Mouse (Mus musculus): ENCODE results near the gene Kcns1. TPM values are rescaled to one million over a fixed set of nuclear protein-coding genes. Genes with fewer than 3 reads are reported as not detected.

Gene Kcns1
- polyA plus RNA-seq, 1 experiment from 2014 or later, result not detected

DNA sequence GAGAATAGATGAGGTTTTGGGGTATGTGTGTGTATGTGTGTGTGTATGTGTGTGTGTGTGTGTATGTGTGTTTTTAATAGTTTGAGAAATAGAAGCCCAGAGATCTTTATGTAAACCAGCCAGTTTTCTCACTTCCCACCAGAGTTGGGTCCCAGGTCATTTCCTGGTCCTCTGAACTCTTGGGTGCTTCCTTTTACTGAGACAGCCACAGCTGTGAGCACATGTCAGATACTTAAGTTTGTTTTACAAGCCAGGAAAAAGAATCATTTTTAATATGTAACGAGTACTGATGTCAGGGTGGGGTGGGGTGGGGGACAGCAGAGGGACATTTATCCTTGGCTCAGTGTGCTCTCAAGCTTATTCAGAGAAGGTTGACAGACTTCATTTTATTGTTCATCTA is 35.5 kb downstream of the Kcns1 start:
- 96% methylated on average over 1 of the region's 1 CpGs for WGBS
- Histone ChIP-seq H3K4me3 (no peak overlapping the region), H3K9me3 (replicated peaks) (no peaks in the 10 kb centered on the region), H3K36me3 (peaks cover 29% of the 10 kb centered on the region), H3K27ac (replicated peaks) (no peak overlapping the region), H3K27me3 (ENCODE audit: low read depth, poor library complexity, severe bottlenecking) (no peaks in the 10 kb centered on the region), H3K4me1 (0 out of 2 replicates have a peak, but pooled peaks cover 9% of the 10 kb centered on the region)
- no peak for DNase-seq (ENCODE audit: low spot score)

DNA sequence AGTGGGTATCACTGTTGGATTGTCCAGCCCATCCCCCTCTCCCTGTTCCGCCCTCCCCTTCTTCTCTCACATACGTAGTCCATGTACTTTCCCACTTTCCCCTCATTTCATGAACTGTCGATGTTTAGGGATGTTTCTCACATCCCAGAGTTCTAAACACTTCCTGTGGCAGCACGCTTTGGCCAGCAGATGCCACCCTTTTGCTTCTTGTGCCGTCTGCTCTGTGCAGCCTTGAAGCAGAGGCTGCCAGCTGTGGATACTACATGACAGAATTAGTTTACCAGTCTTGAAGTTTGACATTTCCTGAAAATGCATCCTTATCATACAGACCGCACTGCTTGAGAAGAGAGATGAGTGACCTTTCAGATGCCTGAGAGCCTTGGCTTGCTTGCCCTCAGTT is 36.4 kb downstream of the Kcns1 start:
- Histone ChIP-seq H3K27ac (replicated peaks) (no peak overlapping the region), H3K27me3 (ENCODE audit: low read depth, poor library complexity, severe bottlenecking) (no peaks in the 10 kb centered on the region), H3K4me3 (no peak overlapping the region), H3K36me3 (peaks cover 22% of the 10 kb centered on the region), H3K9me3 (replicated peaks) (no peaks in the 10 kb centered on the region), H3K4me1 (0 out of 2 replicates have a peak, but pooled peaks cover 9% of the 10 kb centered on the region)
- WGBS, result 73% methylated on average over 6 of the region's 6 CpGs
- no peak for DNase-seq (ENCODE audit: low spot score)

- no peaks in the 10 kb centered on the region for H3K9me3 ChIP-seq (replicated peaks)
- no peaks in the 10 kb centered on the region for H3K27me3 ChIP-seq (ENCODE audit: low read depth, poor library complexity, severe bottlenecking)
- H3K4me1 ChIP-seq, result 0 out of 2 replicates have a peak, but pooled peaks cover 9% of the 10 kb centered on the region
- H3K36me3 ChIP-seq, result peaks cover 28% of the 10 kb centered on the region
- H3K27ac ChIP-seq (replicated peaks), result no peak overlapping the region
- 85% methylated on average over 1 of the region's 1 CpGs for WGBS
- no peak overlapping the region for H3K4me3 ChIP-seq
- DNase-seq (ENCODE audit: low spot score), result no peak
Measured at GRCm38 (mm10) chr2:164131586-164131985, 39.3 kb downstream of the Kcns1 start.

DNA sequence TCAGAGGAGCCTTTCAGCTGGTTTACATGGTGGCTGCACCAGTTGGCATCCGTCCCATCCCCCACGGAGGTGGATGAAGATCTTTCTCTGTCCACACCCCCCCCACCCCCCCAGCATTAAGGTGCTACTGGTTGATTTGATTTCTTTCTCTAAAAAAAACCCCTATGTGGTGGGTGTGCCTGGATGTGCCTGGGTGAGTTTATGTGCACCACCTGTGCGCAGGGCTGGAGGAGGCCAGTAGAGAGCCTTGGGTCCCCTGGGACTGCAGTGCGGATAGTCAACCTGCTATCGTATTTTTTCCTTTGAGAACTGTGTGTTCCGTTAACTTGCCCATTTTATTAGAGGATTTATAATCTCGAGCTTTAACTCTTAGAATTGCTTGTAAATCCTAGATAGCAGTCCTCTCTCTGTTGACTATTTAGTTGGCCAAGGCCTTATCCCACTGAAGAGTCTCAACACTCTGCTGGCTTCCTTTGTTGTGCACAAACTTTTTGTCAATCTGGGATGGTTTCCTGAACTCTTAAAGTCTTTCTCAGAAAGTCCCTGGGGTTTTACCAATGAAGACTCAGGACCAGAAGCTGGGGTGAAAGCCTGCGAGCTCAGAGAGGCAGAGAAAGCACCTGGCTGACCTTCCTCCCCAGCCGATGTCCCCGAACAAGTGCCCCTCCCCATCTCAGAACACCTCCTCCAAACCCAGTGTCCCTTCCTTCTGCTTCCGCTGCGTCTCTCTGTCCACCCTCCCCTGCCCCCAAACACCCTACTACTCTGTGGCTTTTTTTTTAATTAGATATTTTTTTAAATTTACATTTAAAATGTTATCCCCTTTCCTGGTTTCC is 42.1 kb downstream of the Kcns1 start:
- no peak overlapping the region for H3K4me3 ChIP-seq
- peaks cover 37% of the 10 kb centered on the region for H3K36me3 ChIP-seq
- H3K27me3 ChIP-seq (ENCODE audit: low read depth, poor library complexity, severe bottlenecking), result no peaks in the 10 kb centered on the region
- no peak overlapping the region for H3K27ac ChIP-seq (replicated peaks)
- no peak for DNase-seq (ENCODE audit: low spot score)
- WGBS, result 95% methylated on average over 12 of the region's 12 CpGs
- 0 out of 2 replicates have a peak, but pooled peaks cover 3% of the 10 kb centered on the region for H3K4me1 ChIP-seq
- H3K9me3 ChIP-seq (replicated peaks), result no peaks in the 10 kb centered on the region

DNA sequence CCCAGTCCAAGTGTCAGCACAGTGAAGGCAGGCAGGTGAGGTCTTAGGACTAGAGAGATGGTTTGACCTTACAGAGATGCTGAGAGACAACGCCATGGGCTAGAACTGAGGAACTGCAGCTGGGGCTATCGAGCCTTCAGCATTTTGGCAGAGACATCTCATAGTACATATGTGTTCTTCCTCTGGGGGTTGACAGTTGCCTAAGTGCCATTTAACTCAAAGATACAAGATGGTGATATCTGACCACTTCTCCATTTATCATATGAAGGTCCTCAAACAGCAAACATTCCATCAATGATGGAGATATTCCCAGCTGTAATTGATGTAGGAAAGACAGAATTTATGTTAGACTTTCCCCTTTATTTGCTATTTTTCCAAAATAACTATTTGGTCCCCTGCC is 43.6 kb downstream of the Kcns1 start:
- Histone ChIP-seq H3K27ac (replicated peaks) (no peak overlapping the region), H3K4me1 (no peaks in the 10 kb centered on the region), H3K36me3 (peaks cover 43% of the 10 kb centered on the region), H3K4me3 (no peak overlapping the region), H3K27me3 (ENCODE audit: low read depth, poor library complexity, severe bottlenecking) (no peaks in the 10 kb centered on the region), H3K9me3 (replicated peaks) (no peaks in the 10 kb centered on the region)
- DNase-seq (ENCODE audit: low spot score), result no peak
- 94% methylated on average over 2 of the region's 2 CpGs for WGBS

DNA sequence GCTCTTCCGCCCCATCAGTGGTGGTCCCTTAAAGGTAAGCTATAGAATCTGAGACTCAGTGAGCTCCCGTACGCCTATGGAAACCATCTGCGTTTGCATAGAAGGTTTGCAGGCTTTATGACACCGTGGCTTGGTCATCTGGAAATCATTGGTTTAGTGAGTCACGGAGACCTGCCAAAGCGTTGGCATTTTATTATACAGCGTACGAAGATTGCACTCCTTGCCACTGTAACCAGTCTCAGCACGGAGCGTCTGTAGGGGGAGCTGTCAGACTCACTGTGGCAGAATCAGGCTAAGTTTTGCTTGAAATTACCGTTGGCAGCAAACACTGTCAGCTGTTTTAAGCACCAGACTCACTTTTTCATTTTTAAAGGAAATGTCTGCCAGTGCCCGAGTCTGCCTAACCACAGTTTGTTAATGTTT is 44.4 kb downstream of the Kcns1 start:
- WGBS, result 88% methylated on average over 13 of the region's 13 CpGs
- DNase-seq (ENCODE audit: low spot score), result no peak
- no peak overlapping the region for H3K4me3 ChIP-seq
- no peaks in the 10 kb centered on the region for H3K4me1 ChIP-seq
- H3K9me3 ChIP-seq (replicated peaks), result no peaks in the 10 kb centered on the region
- H3K27ac ChIP-seq (replicated peaks), result no peak overlapping the region
- no peaks in the 10 kb centered on the region for H3K27me3 ChIP-seq (ENCODE audit: low read depth, poor library complexity, severe bottlenecking)
- H3K36me3 ChIP-seq, result peaks cover 45% of the 10 kb centered on the region

- 86% methylated on average over 5 of the region's 5 CpGs for WGBS
- H3K4me1 ChIP-seq, result no peaks in the 10 kb centered on the region
Measured at GRCm38 (mm10) chr2:164123169-164123766, 47.6 kb downstream of the Kcns1 start.

DNA sequence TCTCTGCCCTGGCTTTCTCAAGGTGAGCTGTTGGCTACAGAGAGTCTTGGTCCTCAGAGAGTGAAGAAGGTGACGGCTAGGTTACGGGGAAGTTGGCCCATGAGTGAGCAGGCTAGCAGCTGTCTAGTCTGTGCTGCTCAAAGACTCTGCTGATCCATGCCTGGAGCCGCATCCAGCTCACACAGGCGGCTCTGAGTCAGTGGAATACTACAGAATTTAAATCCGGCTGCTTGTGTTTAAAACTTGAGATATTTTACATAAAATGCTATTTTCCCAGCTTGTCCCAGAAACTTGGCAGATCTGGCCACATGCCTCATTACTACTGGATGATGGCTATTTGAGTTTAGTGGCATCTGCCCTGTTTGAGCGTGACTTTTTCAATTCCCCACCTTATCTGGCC is 51.4 kb downstream of the Kcns1 start:
- Histone ChIP-seq H3K9me3 (replicated peaks) (no peaks in the 10 kb centered on the region), H3K27ac (replicated peaks) (no peak overlapping the region), H3K4me3 (no peak overlapping the region), H3K27me3 (ENCODE audit: low read depth, poor library complexity, severe bottlenecking) (no peaks in the 10 kb centered on the region), H3K36me3 (peaks cover 64% of the 10 kb centered on the region), H3K4me1 (no peaks in the 10 kb centered on the region)
- no peak for DNase-seq (ENCODE audit: low spot score)
- 95% methylated on average over 6 of the region's 6 CpGs for WGBS

More at GRCm38 (mm10) chr2:164123169-164123766, 47.6 kb downstream of the Kcns1 start:
- Histone ChIP-seq H3K27me3 (ENCODE audit: low read depth, poor library complexity, severe bottlenecking) (no peaks in the 10 kb centered on the region), H3K36me3 (peaks cover 64% of the 10 kb centered on the region), H3K9me3 (replicated peaks) (no peaks in the 10 kb centered on the region), H3K4me3 (no peak overlapping the region), H3K27ac (replicated peaks) (no peak overlapping the region)
- no peak for DNase-seq (ENCODE audit: low spot score)

GRCm38 (mm10) chr2:164115531-164115930 is 55.4 kb downstream of the Kcns1 start:
- no peaks in the 10 kb centered on the region for H3K27me3 ChIP-seq (ENCODE audit: low read depth, poor library complexity, severe bottlenecking)
- 93% methylated on average over 10 of the region's 10 CpGs for WGBS
- H3K27ac ChIP-seq (replicated peaks), result no peak overlapping the region
- peaks cover 58% of the 10 kb centered on the region for H3K36me3 ChIP-seq
- H3K4me1 ChIP-seq, result no peaks in the 10 kb centered on the region
- H3K4me3 ChIP-seq, result no peak overlapping the region
- no peaks in the 10 kb centered on the region for H3K9me3 ChIP-seq (replicated peaks)
- DNase-seq (ENCODE audit: low spot score), result no peak

DNA sequence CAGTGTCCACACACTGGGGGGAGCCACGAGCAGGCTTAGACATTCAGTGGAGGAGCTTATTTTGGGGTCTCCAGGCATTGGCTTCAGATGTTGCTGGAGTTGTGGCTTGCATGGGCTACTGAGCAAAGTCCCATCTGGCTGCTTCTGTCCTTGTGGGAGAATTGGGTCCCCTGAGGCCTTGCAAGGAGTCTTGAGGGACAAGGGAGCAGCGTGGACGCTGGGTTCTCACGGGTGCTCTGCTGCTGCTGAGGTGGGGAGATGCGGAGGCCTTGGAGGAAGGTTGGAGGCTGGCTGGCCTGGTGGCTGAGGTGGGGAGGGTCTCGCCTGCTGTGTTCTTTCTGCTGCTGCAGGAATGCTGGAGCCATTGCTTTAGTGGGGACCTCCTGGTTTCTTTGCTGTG is 56.9 kb downstream of the Kcns1 start:
- Histone ChIP-seq H3K27ac (replicated peaks) (no peak overlapping the region), H3K9me3 (replicated peaks) (no peaks in the 10 kb centered on the region), H3K36me3 (peaks cover 47% of the 10 kb centered on the region), H3K27me3 (ENCODE audit: low read depth, poor library complexity, severe bottlenecking) (no peaks in the 10 kb centered on the region), H3K4me1 (no peaks in the 10 kb centered on the region; the same call in 1 of the 2 replicates), H3K4me3 (no peak overlapping the region)
- no peak for DNase-seq (ENCODE audit: low spot score)
- 90% methylated on average over 6 of the region's 6 CpGs for WGBS

Other genes starting within 250 kb of the Kcns1 start
- gene Ywhab, start 176.2 kb downstream of the Kcns1 start, polyA plus RNA-seq (2016; fragmentation: Nextera tagmentation; extraction: Ambion mirVana), result 322 and 331 TPM in 2 replicates
- gene Pabpc1l, start 145.7 kb downstream of the Kcns1 start, polyA plus RNA-seq (2016; fragmentation: Nextera tagmentation; extraction: Ambion mirVana), result 0.87 and 1.4 TPM in 2 replicates
- gene Stk4, start 100.8 kb downstream of the Kcns1 start, polyA plus RNA-seq (2016; fragmentation: Nextera tagmentation; extraction: Ambion mirVana), result 33.9 and 34.7 TPM in 2 replicates
- 58.7 and 60.0 TPM in 2 replicates for gene Tomm34, start 99.9 kb downstream of the Kcns1 start, polyA plus RNA-seq (2016; fragmentation: Nextera tagmentation; extraction: Ambion mirVana)
- gene Wfdc5, start 11.6 kb upstream of the Kcns1 start, polyA plus RNA-seq (2016; fragmentation: Nextera tagmentation; extraction: Ambion mirVana), result not detected in 2 replicates
- not detected in 2 replicates for gene Wfdc12, start 19.5 kb upstream of the Kcns1 start, polyA plus RNA-seq (2016; fragmentation: Nextera tagmentation; extraction: Ambion mirVana)
- gene Wfdc15a, start 29.0 kb upstream of the Kcns1 start, polyA plus RNA-seq (2016; fragmentation: Nextera tagmentation; extraction: Ambion mirVana), result not detected in 2 replicates
- gene Wfdc15b, start 50.5 kb upstream of the Kcns1 start, polyA plus RNA-seq (2016; fragmentation: Nextera tagmentation; extraction: Ambion mirVana), result not detected in 2 replicates
- not detected in 2 replicates for gene Svs2, start 67.4 kb upstream of the Kcns1 start, polyA plus RNA-seq (2016; fragmentation: Nextera tagmentation; extraction: Ambion mirVana)
- not detected in 2 replicates for gene Svs3b, start 85.5 kb upstream of the Kcns1 start, polyA plus RNA-seq (2016; fragmentation: Nextera tagmentation; extraction: Ambion mirVana)
- not detected in 2 replicates for gene Svs4, start 107.3 kb upstream of the Kcns1 start, polyA plus RNA-seq (2016; fragmentation: Nextera tagmentation; extraction: Ambion mirVana)
- not detected in 2 replicates for gene Svs3a, start 118.2 kb upstream of the Kcns1 start, polyA plus RNA-seq (2016; fragmentation: Nextera tagmentation; extraction: Ambion mirVana)
- gene Svs6, start 145.6 kb upstream of the Kcns1 start, polyA plus RNA-seq (2016; fragmentation: Nextera tagmentation; extraction: Ambion mirVana), result not detected in 2 replicates
- not detected in 2 replicates for gene Svs5, start 161.6 kb upstream of the Kcns1 start, polyA plus RNA-seq (2016; fragmentation: Nextera tagmentation; extraction: Ambion mirVana)
- 0.31 TPM in 1 of 2 replicates, not detected in the other for gene Slpi, start 218.0 kb upstream of the Kcns1 start, polyA plus RNA-seq (2016; fragmentation: Nextera tagmentation; extraction: Ambion mirVana)
- not detected in 2 replicates for gene Rbpjl, start 232.0 kb upstream of the Kcns1 start, polyA plus RNA-seq (2016; fragmentation: Nextera tagmentation; extraction: Ambion mirVana)
- gene Matn4, start 234.0 kb upstream of the Kcns1 start, polyA plus RNA-seq (2016; fragmentation: Nextera tagmentation; extraction: Ambion mirVana), result 0.21 TPM in 1 of 2 replicates, not detected in the other